Comparison of ENCODE assay signal across 22 mouse cellular contexts in the genomic region with DNA sequence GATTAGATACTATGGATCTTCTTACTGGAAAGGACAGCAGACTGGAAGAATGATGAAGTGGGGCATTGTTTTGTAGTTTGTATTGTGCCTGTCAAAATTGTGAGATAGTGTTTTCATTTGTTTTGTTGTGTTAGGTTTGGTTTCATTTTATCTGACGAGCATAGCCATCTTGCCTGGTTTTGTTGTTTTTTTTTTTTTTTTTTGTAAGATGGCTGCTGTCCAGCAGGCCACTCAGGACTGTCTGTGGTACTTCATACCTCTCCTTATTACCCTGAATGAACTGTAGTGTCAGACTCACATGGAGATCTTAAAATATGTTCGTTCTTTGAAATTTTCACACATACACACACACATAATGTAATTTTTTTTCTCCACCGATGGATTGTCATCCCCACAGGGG. TPM values are rescaled to one million over a fixed set of nuclear protein-coding genes. Genes with fewer than 3 reads are reported as not detected.
DNase-seq lines count a peak whose midpoint lies in the region; ATAC-seq and TF ChIP-seq lines count a peak whose summit lies in the region.
"Had no signal": no experiment of that assay in that cellular context is flagged by ENCODE, and none has a peak within 500 bp of the region (broad histone marks: within the 10 kb centered on the region; RNA-seq: fewer than 3 reads in every experiment).

No protein-coding gene starts in this region.

- TF ChIP-seq EP300 in CH12.LX (IDR thresholded peaks at IDR 0.05; ENCODE audit: low read length): no peak

- in situ Hi-C loops in CH12.LX (cut with MboI; ENCODE audit: low pct_ligation_motif_present, low pct_unique_long_range_greater_than_20kb, low sequenced_read_pairs): no loop called here
- in situ Hi-C loops in ES-E14 (cut with MboI; ENCODE audit: low sequenced_read_pairs in 2 of 2, unreplicated experiment in 2 of 2): no loop called here

- dilution Hi-C loops in CH12.LX (cut with MboI; ENCODE audit: extremely low pct_ligation_motif_present, extremely low pct_unique_long_range_greater_than_20kb, low sequenced_read_pairs): no loop called here

- no peak overlapping the region for H3K4me2 ChIP-seq in CH12.LX (ENCODE audit: insufficient read depth, low read depth, poor library complexity, severe bottlenecking)
- peak overlapping the region; percentile 49 for H3K4me2 ChIP-seq in myocyte (ENCODE audit: low read depth)
- H3K4me2 ChIP-seq: embryonic facial prominence, embryonic 12.5 days; forebrain, embryonic 13.5 days; forebrain, embryonic 15.5 days had no signal

- H3ac ChIP-seq in myocyte (ENCODE audit: control insufficient read depth, insufficient read length): no peak overlapping the region

- H3K27ac ChIP-seq in CH12.LX (ENCODE audit: insufficient read depth, low read depth) (no peak overlapping the region), ES-E14 (ENCODE audit: insufficient read depth, low read depth, low read length, poor library complexity, severe bottlenecking) (no peak overlapping the region)
- no peak overlapping the region for H3K27ac ChIP-seq in midbrain, embryonic 10.5 days (replicated peaks)
- H3K27ac ChIP-seq: embryonic facial prominence, embryonic 10.5 days; embryonic facial prominence, embryonic 12.5 days; forebrain, embryonic 13.5 days; forebrain, embryonic 15.5 days had no signal

- no peak for TF ChIP-seq CTCF in CH12.LX (conservative IDR thresholded peaks at IDR 0.05 in 1 of 2, IDR thresholded peaks at IDR 0.05 in 1 of 2; ENCODE audit: low read depth in 2 of 2, low read length in 2 of 2)

- H3K27me3 ChIP-seq in CH12.LX (replicated peaks): no peaks in the 10 kb centered on the region
- H3K27me3 ChIP-seq in myocyte (ENCODE audit: control insufficient read depth, insufficient read depth, insufficient read length): no peaks in the 10 kb centered on the region
- H3K27me3 ChIP-seq in midbrain, embryonic 10.5 days (ENCODE audit: low read depth, poor library complexity, severe bottlenecking): no peaks in the 10 kb centered on the region
- H3K27me3 ChIP-seq: forebrain, embryonic 13.5 days; forebrain, embryonic 15.5 days; Patski had no signal

- H3K4me1 ChIP-seq in CH12.LX (ENCODE audit: control insufficient read depth in 1 of 2, insufficient read depth in 2 of 2): no peaks in the 10 kb centered on the region
- peaks cover 6 to 11% of the 10 kb centered on the region in 2 experiments; a peak in 2 of 4 replicates for H3K4me1 ChIP-seq in ES-E14 (ENCODE audit: control insufficient read depth in 2 of 2, insufficient read depth in 2 of 2, low read length in 2 of 2, poor library complexity in 1 of 2)
- H3K4me1 ChIP-seq in midbrain, embryonic 10.5 days: peaks cover 15% of the 10 kb centered on the region
- H3K4me1 ChIP-seq: embryonic facial prominence, embryonic 12.5 days; forebrain, embryonic 15.5 days had no signal

- H3K4me3 ChIP-seq in CH12.LX (replicated peaks in 1 of 3; ENCODE audit: low read depth in 2 of 3, low read length in 2 of 3, poor library complexity in 1 of 3): no peak overlapping the region
- no peak overlapping the region for H3K4me3 ChIP-seq in ES-E14 (ENCODE audit: insufficient read depth in 1 of 2, low read depth in 1 of 2, low read length in 2 of 2, poor library complexity in 1 of 2, severe bottlenecking in 1 of 2)
- H3K4me3 ChIP-seq in myocyte: no peak overlapping the region
- no peak overlapping the region for H3K4me3 ChIP-seq in midbrain, embryonic 10.5 days
- H3K4me3 ChIP-seq: embryonic facial prominence, embryonic 10.5 days; embryonic facial prominence, embryonic 12.5 days; forebrain, embryonic 13.5 days; forebrain, embryonic 15.5 days had no signal

- ATAC-seq in CD4-positive, CD25-positive, alpha-beta regulatory T cell, adult 4 months: no peak
- ATAC-seq: forebrain, embryonic 13.5 days; forebrain, embryonic 15.5 days; forebrain, postnatal 0 days; Patski had no signal

- no peak for TF ChIP-seq RAD21 in CH12.LX (IDR thresholded peaks at IDR 0.05; ENCODE audit: low read depth, low read length)

- H3K36me3 ChIP-seq in CH12.LX (replicated peaks in 1 of 2; ENCODE audit: control insufficient read depth in 1 of 2, insufficient read depth in 1 of 2, low read length in 1 of 2) (no peaks in the 10 kb centered on the region), ES-E14 (ENCODE audit: control insufficient read depth, insufficient read depth, low read length, poor library complexity, severe bottlenecking) (no peaks in the 10 kb centered on the region), myocyte (ENCODE audit: control insufficient read depth, insufficient read depth) (no peaks in the 10 kb centered on the region)
- no peaks in the 10 kb centered on the region for H3K36me3 ChIP-seq in midbrain, embryonic 10.5 days
- H3K36me3 ChIP-seq: embryonic facial prominence, embryonic 10.5 days; embryonic facial prominence, embryonic 12.5 days; forebrain, embryonic 15.5 days; G1E had no signal

- H3K9me3 ChIP-seq in CH12.LX (replicated peaks; ENCODE audit: low read length): no peaks in the 10 kb centered on the region
- no peaks in the 10 kb centered on the region for H3K9me3 ChIP-seq in ES-E14 (ENCODE audit: control insufficient read depth, insufficient read depth, low read depth, low read length)
- no peaks in the 10 kb centered on the region for H3K9me3 ChIP-seq in midbrain, embryonic 10.5 days (replicated peaks)
- H3K9me3 ChIP-seq: embryonic facial prominence, embryonic 10.5 days; embryonic facial prominence, embryonic 12.5 days; forebrain, embryonic 13.5 days; forebrain, embryonic 15.5 days; G1E had no signal

- WGBS in midbrain, embryonic 10.5 days: 89% methylated on average over 3 of the region's 3 CpGs

- TF ChIP-seq POLR2A in CH12.LX (IDR thresholded peaks at IDR 0.05; ENCODE audit: low read depth, low read length) (no peak), myocyte (IDR thresholded peaks at IDR 0.05; ENCODE audit: insufficient read length, low read depth) (no peak)

- DNase-seq in CH12.LX (ENCODE audit: extremely low read depth) (no peak), ES-E14 (ENCODE audit: low read depth, low spot score) (no peak), MN1 (ENCODE audit: low spot score) (peak; percentile 36)
- no peak for DNase-seq in midbrain, embryonic 10.5 days (ENCODE audit: low spot score)
- no peak for DNase-seq in Muller cell, postnatal 12 days (ENCODE audit: inconsistent ontology term)
- DNase-seq: adrenal gland, adult 2 months; adrenal gland, postnatal 10 days; adrenal gland, postnatal 25 days; cerebellum, adult 11 months; cerebellum, adult 18-20 months; cerebellum, adult 8-10 months; cerebellum, adult 9-11 months; cerebellum, postnatal 14 days; forebrain, postnatal 0 days had no signal

- H3K9ac ChIP-seq in CH12.LX (ENCODE audit: insufficient read depth, low read depth): no peak overlapping the region
- H3K9ac ChIP-seq in ES-E14 (ENCODE audit: insufficient read depth, low read depth, low read length, poor library complexity, severe bottlenecking): no peak overlapping the region
- H3K9ac ChIP-seq: embryonic facial prominence, embryonic 12.5 days; forebrain, embryonic 13.5 days; forebrain, embryonic 15.5 days; forebrain, postnatal 0 days had no signal

- no peaks in the 10 kb centered on the region for H3K79me2 ChIP-seq in CH12.LX (replicated peaks; ENCODE audit: control insufficient read depth, extremely low read depth, insufficient read depth, poor library complexity, severe bottlenecking)
- no peaks in the 10 kb centered on the region for H3K79me2 ChIP-seq in myocyte (ENCODE audit: control insufficient read depth, insufficient read depth)

TF ChIP-seq in CH12.LX, 34 proteins besides CTCF, POLR2A, EP300 and RAD21:
- TF ChIP-seq ZNF384 (IDR thresholded peaks at IDR 0.05; ENCODE audit: low read depth, low read length) (peak; percentile 70), KAT2A (IDR thresholded peaks at IDR 0.05; ENCODE audit: insufficient replicate concordance, low read length) (no peak)

TF ChIP-seq in ES-E14, 5 proteins besides CTCF, POLR2A, EP300 and RAD21:
- no peak for TF ChIP-seq MAFK (IDR thresholded peaks at IDR 0.05; ENCODE audit: insufficient read depth, low read depth, low read length)
- TF ChIP-seq ZNF384 (IDR thresholded peaks at IDR 0.05; ENCODE audit: low read depth, low read length): peak; percentile 69

TF ChIP-seq in myocyte, 11 proteins besides CTCF, POLR2A, EP300 and RAD21:
- TF ChIP-seq POLR2AphosphoS2 (IDR thresholded peaks at IDR 0.05; ENCODE audit: insufficient read length, low read depth): no peak

RNA-seq across cellular contexts. Expression of a gene that starts 9.4 kb away (rescaled TPM):
- total RNA-seq in CH12.LX (2012; rRNA removed): 1.6 and 1.7 TPM in 2 replicates
- 0.21 and 0.27 TPM in 2 replicates for total RNA-seq in CH12.LX (2014; rRNA removed)
- 0.87 and 1.1 TPM in 2 replicates for polyA plus RNA-seq in CH12.LX (2012; ENCODE audit: insufficient read length, low read depth)
- total RNA-seq in ES-E14 (2012; rRNA removed): 2.7 and 4.0 TPM in 2 replicates
- polyA plus RNA-seq in myocyte (2012; fragmentation: generic; extraction: Trizol): 6.4 TPM
- polyA plus RNA-seq in midbrain, embryonic 10.5 days (2016; fragmentation: Nextera tagmentation; extraction: Ambion mirVana): 2.9 and 4.0 TPM in 2 replicates
- polyA plus RNA-seq in CD4-positive, CD25-positive, alpha-beta regulatory T cell, adult 4 months (2017; shearing (Covaris generic)): not detected

RNA-seq across cellular contexts. Expression of a gene that starts 36.3 kb away (rescaled TPM):
- total RNA-seq in CH12.LX (2012; rRNA removed): 22.2 and 25.6 TPM in 2 replicates
- 15.3 and 17.3 TPM in 2 replicates for total RNA-seq in CH12.LX (2014; rRNA removed)
- 21.3 and 26.7 TPM in 2 replicates for polyA plus RNA-seq in CH12.LX (2012; ENCODE audit: insufficient read length, low read depth)
- total RNA-seq in ES-E14 (2012; rRNA removed): 37.4 and 42.5 TPM in 2 replicates
- 5.5 TPM for polyA plus RNA-seq in myocyte (2012; fragmentation: generic; extraction: Trizol)
- polyA plus RNA-seq in midbrain, embryonic 10.5 days (2016; fragmentation: Nextera tagmentation; extraction: Ambion mirVana): 10.3 and 10.8 TPM in 2 replicates
- polyA plus RNA-seq in CD4-positive, CD25-positive, alpha-beta regulatory T cell, adult 4 months (2017; shearing (Covaris generic)): 100 to 1,000 TPM in 1 of 2 experiments, 10 to 100 TPM in 1; 83.1 to 129 TPM
